Mouse (Mus musculus): ENCODE data around the gene Napa. TPM values are rescaled to one million over a fixed set of nuclear protein-coding genes. Genes with fewer than 3 reads are reported as not detected.

The Napa gene
- total RNA-seq, 2 experiments from 2014 or later: 282 to 301 TPM

Other genes with a start within 250 kb of the Napa start
- gene Crx, start 218.5 kb upstream of the Napa start, total RNA-seq (2021): not detected
- not detected for gene Crxos, start 215.8 kb upstream of the Napa start, total RNA-seq (2021)
- gene Selenow, start 176.1 kb upstream of the Napa start, total RNA-seq (2021): 1,000 to 10,000 TPM; 1,670 to 1,760 TPM
- gene Nop53, start 152.4 kb upstream of the Napa start, total RNA-seq (2021): 100 to 1,000 TPM; 118 to 133 TPM
- 1 to 10 TPM; 4.5 to 5.5 TPM for gene Ehd2, start 130.9 kb upstream of the Napa start, total RNA-seq (2021)
- gene Bicra, start 50.5 kb upstream of the Napa start, total RNA-seq (2021): 10 to 100 TPM; 15.9 to 23.2 TPM
- under 1 TPM; 0.44 to 0.66 TPM for gene Zfp541, start 36.6 kb upstream of the Napa start, total RNA-seq (2021)
- 10 to 100 TPM; 32.3 to 37.8 TPM for gene Kptn, start 21.4 kb downstream of the Napa start, total RNA-seq (2021)
- 100 to 1,000 TPM; 294 to 322 TPM for gene Slc8a2, start 31.4 kb downstream of the Napa start, total RNA-seq (2021)
- 10 to 100 TPM; 34.3 to 41.1 TPM for gene Meis3, start 76.6 kb downstream of the Napa start, total RNA-seq (2021)
- 10 to 100 TPM; 11.4 to 13.6 TPM for gene Dhx34, start 123.6 kb downstream of the Napa start, total RNA-seq (2021)
- gene C5ar2, start 145.7 kb downstream of the Napa start, total RNA-seq (2021): under 1 TPM; 0.75 to 0.81 TPM
- 1 to 10 TPM; 1.1 TPM for gene C5ar1, start 161.1 kb downstream of the Napa start, total RNA-seq (2021)
- 10 to 100 TPM; 29.4 to 34.2 TPM for gene Inafm1, start 175.2 kb downstream of the Napa start, total RNA-seq (2021)
- 10 to 100 TPM; 59.6 to 77.3 TPM for gene Ccdc9, start 188.3 kb downstream of the Napa start, total RNA-seq (2021)
- gene Bbc3, start 209.9 kb downstream of the Napa start, total RNA-seq (2021): 10 to 100 TPM; 14.0 to 20.0 TPM